ENCODE assay signal across 7 mouse cellular contexts in genomic region chr5:33335273-33335976, GRCm38 (mm10). TPM values are rescaled to one million over a fixed set of nuclear protein-coding genes. Genes with fewer than 3 reads are reported as not detected.
DNase-seq lines count a peak whose midpoint lies in the region; ATAC-seq lines count a peak whose summit lies in the region.

Gene Maea, plus strand, starts transcription at chr5:33335509.

- peak within 1 kb of the TSS; percentile 99 for H3K4me3 ChIP-seq in intestine, embryonic 15.5 days (replicated peaks)
- H3K4me3 ChIP-seq in midbrain, embryonic 10.5 days: peak within 1 kb of the TSS; percentile 100

- peak within 1 kb of the TSS; percentile 74 for H3K4me2 ChIP-seq in intestine, embryonic 15.5 days (replicated peaks)

- WGBS in intestine, embryonic 15.5 days: under 1% methylated on average over 71 of the region's 71 CpGs
- WGBS in midbrain, embryonic 10.5 days: under 1% methylated on average over 71 of the region's 71 CpGs

- peaks cover 13% of the 10 kb centered on the region; the same call in 1 of the 2 replicates for H3K4me1 ChIP-seq in intestine, embryonic 15.5 days (replicated peaks)
- H3K4me1 ChIP-seq in midbrain, embryonic 10.5 days: peaks cover 23% of the 10 kb centered on the region

- H3K27ac ChIP-seq in intestine, embryonic 15.5 days: peak within 1 kb of the TSS; percentile 85
- H3K27ac ChIP-seq in midbrain, embryonic 10.5 days (replicated peaks): peak within 1 kb of the TSS; percentile 94

- peak within 1 kb of the TSS; percentile 97 for H3K9ac ChIP-seq in intestine, embryonic 15.5 days

- peak; percentile 100 for ATAC-seq in intestine, embryonic 15.5 days

- peaks cover 8% of the 10 kb centered on the region; the same call in 1 of the 2 replicates for H3K36me3 ChIP-seq in intestine, embryonic 15.5 days
- H3K36me3 ChIP-seq in midbrain, embryonic 10.5 days: peaks cover 29% of the 10 kb centered on the region

- H3K9me3 ChIP-seq in intestine, embryonic 15.5 days: no peaks in the 10 kb centered on the region
- peaks cover 14% of the 10 kb centered on the region for H3K9me3 ChIP-seq in midbrain, embryonic 10.5 days (replicated peaks)

- peak; percentile 97 for DNase-seq in adrenal gland, adult 2 months
- DNase-seq in embryo, embryonic 11.5 days (ENCODE audit: low read depth, low spot score): peak; percentile 92
- peak; percentile 91 to 95 for DNase-seq in gastrocnemius, postnatal 36 days
- peak; percentile 99 for DNase-seq in left cerebral cortex, postnatal 25 days (ENCODE audit: low spot score in 2 of 2)
- DNase-seq in midbrain, embryonic 10.5 days (ENCODE audit: low spot score): peak; percentile 97
- DNase-seq in right cerebral cortex, postnatal 4 days: peak; percentile 92

- intact Hi-C loops in gastrocnemius, postnatal 36 days (cut with DNase I): loop anchor here (5.0 kb wide), 1 partner anchor 42 kb away; the partner anchor contains the start of gene Uvssa
- intact Hi-C loops in left cerebral cortex, postnatal 25 days (cut with DNase I): loop anchor here (1.0 kb wide), 2 partner anchors 43 to 60 kb away; partner anchors contain the start of gene Uvssa

- H3K27me3 ChIP-seq in intestine, embryonic 15.5 days (replicated peaks): no peaks in the 10 kb centered on the region
- H3K27me3 ChIP-seq in midbrain, embryonic 10.5 days (ENCODE audit: low read depth, poor library complexity, severe bottlenecking): no peaks in the 10 kb centered on the region

RNA-seq across cellular contexts. Expression of gene Maea, which starts in this region (rescaled TPM):
- 100 to 1,000 TPM; 115 to 128 TPM for total RNA-seq in adrenal gland, adult 2 months (2021)
- 99.0 and 107 TPM in 2 replicates for polyA plus RNA-seq in adrenal gland, adult 2 months (2012; rRNA removed)
- 10 to 100 TPM; 57.8 to 62.5 TPM for total RNA-seq in gastrocnemius, postnatal 36 days (2021)
- polyA plus RNA-seq in intestine, embryonic 15.5 days (2015; fragmentation: Nextera tagmentation; extraction: Ambion mirVana): 126 and 128 TPM in 2 replicates
- 100 to 1,000 TPM in 1 of 2 experiments, 10 to 100 TPM in 1; 90.8 to 100 TPM for total RNA-seq in left cerebral cortex, postnatal 25 days (2021)
- polyA plus RNA-seq in midbrain, embryonic 10.5 days (2016; fragmentation: Nextera tagmentation; extraction: Ambion mirVana): 177 and 182 TPM in 2 replicates

Comparison
In these comparisons a context has a peak if more than half of its experiments do, and no peak if none do; other contexts are left out.
1. Peak in every context shown above with its lines: DNase-seq, ATAC-seq, H3K4me3 ChIP-seq and H3K27ac ChIP-seq.